In the genomic region with DNA sequence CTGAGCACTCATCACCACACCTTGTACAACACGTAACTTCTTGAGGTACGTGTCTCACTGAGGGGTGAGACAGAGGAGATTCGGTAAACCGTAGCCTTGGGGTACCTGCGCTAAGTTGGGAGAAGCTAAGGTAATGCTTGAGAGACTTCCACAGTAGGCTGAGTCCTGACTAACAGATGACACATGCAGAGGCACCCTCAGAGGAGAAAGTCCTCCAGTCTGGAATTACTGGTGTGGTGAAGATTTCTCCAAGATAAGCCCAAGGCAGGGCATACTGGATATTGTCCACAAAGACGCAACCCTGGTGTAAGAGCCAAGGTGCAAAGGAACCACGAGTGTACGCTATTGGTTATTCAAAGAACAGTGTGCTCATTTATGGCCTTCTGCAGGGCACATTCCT, we compare ENCODE assay signal across 21 mouse cellular contexts. TPM values are rescaled to one million over a fixed set of nuclear protein-coding genes. Genes with fewer than 3 reads are reported as not detected.
"Had no signal": no experiment of that assay in that cellular context is flagged by ENCODE, and none has a peak within 500 bp of the region (broad histone marks: within the 10 kb centered on the region; RNA-seq: fewer than 3 reads in every experiment).

No protein-coding gene starts in this region.

- DNase-seq: kidney, adult 11 months; kidney, adult 8-10 months; kidney, postnatal 10 days; kidney, postnatal 36 days; layer of hippocampus, adult 9-11 months; liver, postnatal 0 days; lung, embryonic 14.5 days; retina, postnatal 1 day; right cerebral cortex, postnatal 25 days; thymus, adult 2 months; thymus, postnatal 14 days had no signal

- H3K27ac ChIP-seq: kidney, embryonic 15.5 days; left cerebral cortex, adult 2 months; liver, embryonic 14.5 days; macrophage; midbrain, embryonic 12.5 days; midbrain, embryonic 15.5 days; neural tube, embryonic 13.5 days had no signal

- H3K27me3 ChIP-seq: kidney, embryonic 15.5 days; midbrain, embryonic 12.5 days; midbrain, embryonic 15.5 days; neural tube, embryonic 13.5 days had no signal

- H3K36me3 ChIP-seq: kidney, embryonic 15.5 days; midbrain, embryonic 12.5 days; midbrain, embryonic 15.5 days had no signal

- H3K4me2 ChIP-seq: kidney, embryonic 15.5 days; lung, embryonic 14.5 days; midbrain, embryonic 12.5 days; midbrain, embryonic 15.5 days; neural tube, embryonic 13.5 days had no signal

- H3K4me3 ChIP-seq: kidney, embryonic 15.5 days; left cerebral cortex, adult 2 months; midbrain, embryonic 12.5 days; midbrain, embryonic 15.5 days; neural tube, embryonic 13.5 days had no signal

RNA-seq across cellular contexts. Expression of gene Mchr1, which starts 42.4 kb away (rescaled TPM):
- total RNA-seq: liver, adult 2 months; megakaryocyte, adult 5-6 weeks; neutrophil, adult 5-6 weeks had no signal
- polyA plus RNA-seq: liver, adult 2 months; macrophage had no signal
